Mouse (Mus musculus) liver, adult (tissue): Measurements from ENCODE around the gene Rep15.

ENCODE experiments used
- GATA4 ChIP-seq: IDR thresholded peaks from 2 replicates; pipeline ENCODE4 v1.6.1; 2014; ENCODE audit warnings: mild to moderate bottlenecking, low read length; ENCODE audit not compliant: insufficient replicate concordance

Rep15 gene

GRCm38 (mm10) chr6:147032303-147032925, at the start of gene Rep15:
TSS of gene Rep15 (plus strand) at chr6:147032584.
- no peak for TF ChIP-seq GATA4

DNA sequence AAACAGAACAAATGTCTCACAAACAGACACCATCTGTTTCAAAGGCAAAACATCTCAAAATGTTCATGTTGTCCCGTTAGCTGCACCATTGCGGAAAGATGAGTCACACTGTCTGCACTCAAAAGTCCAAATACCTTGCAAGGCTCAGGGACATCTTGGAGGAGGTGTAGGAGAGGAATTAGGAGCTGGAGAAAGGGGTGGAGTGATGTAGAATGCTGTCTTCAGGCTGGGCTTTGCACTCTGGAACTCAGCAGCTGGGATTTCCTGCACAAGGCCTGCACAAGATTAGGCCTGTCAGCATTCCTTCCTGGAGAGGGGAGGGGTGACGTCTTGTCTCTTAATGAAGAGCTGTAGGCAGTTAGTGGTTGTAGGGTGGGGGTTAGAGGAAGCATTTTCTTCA, 47.8 kb upstream of the Rep15 start:
- TF ChIP-seq GATA4: no peak

GRCm38 (mm10) chr6:146994236-146994635, 38.1 kb upstream of the Rep15 start:
- TF ChIP-seq GATA4: no peak

GRCm38 (mm10) chr6:146995391-146995790, 37.0 kb upstream of the Rep15 start:
- no peak for TF ChIP-seq GATA4

DNA sequence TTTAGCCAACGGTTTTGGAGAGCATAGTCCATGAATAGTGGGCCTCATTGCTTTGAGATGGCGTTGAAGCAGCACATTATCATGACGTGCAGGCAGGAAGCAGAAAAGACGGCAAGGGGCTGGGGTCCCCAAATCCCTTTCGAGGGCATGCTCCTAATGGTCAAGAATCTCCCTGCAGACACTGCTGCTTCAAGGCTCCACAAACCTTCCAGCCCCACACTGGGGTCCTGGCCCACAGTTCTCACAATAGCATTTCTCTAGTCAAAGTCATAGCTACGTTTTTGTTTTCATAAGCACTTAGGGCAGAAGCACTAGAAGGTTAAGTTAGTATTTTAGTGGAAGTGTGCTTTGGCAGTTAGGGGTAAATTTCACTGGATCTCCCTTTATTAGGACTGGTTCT, 36.5 kb upstream of the Rep15 start:
- TF ChIP-seq GATA4: no peak

DNA sequence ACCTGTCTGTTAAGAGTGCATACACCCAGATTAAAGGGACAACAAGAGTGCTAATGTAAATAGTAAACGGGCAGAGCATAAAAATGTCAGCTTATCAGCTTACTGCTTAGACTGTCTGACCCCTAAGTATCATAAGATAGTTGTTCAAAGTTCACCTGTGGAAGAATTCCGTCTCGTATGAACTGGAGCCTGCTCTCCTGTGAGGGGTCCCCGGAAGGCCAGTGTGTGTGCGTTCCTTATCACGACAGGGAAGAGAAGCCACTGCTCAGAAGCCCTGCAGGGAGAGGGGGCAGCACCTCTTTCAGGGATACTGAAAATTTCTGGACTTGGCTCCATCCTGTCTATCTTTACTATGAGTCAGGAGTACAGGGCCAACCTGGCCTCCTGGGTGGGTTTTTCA, 35.4 kb upstream of the Rep15 start:
- no peak for TF ChIP-seq GATA4

DNA sequence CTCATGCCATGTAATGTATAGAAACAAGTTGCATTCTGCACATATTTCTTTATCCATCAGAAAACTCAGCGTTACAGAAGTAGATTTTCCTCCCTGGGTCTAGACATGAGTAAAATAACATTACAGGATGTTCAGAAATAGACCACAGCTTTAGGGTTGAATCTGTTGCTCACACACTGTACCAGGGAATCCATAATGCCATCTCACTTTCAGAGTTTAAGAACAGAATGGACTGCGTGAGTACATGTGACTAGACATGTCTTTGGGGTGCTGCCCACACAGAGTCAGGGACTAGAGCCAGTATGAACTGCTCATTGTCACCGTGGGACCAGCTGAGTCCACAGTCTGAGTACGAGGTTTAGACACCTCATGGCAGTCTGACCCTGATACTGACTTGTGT, 33.7 kb upstream of the Rep15 start:
- no peak for TF ChIP-seq GATA4

GRCm38 (mm10) chr6:146999302-146999701, 33.1 kb upstream of the Rep15 start:
- TF ChIP-seq GATA4: no peak

DNA sequence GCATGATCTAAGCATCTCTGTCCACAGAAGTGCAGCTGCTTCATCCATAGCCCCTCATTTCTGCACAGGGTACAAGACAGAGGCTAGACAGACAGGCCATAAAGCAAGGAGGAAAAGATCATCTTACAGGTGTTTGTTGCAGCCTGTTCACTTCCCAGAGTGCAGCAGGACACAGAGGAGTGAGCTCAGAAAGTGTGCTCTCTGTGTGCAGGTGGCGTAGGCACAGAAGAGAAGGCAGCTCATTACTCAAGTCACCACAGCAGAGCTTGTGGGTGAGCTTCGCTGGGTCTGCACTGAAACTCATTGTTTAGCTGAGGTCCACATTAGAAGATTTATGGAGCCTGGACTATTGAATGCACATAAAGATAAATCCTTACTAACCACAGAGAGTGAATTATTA, 32.6 kb upstream of the Rep15 start:
- TF ChIP-seq GATA4: no peak

GRCm38 (mm10) chr6:147008148-147008547, 24.2 kb upstream of the Rep15 start:
- TF ChIP-seq GATA4: no peak

GRCm38 (mm10) chr6:147010358-147010757, 22.0 kb upstream of the Rep15 start:
- TF ChIP-seq GATA4: no peak

- peak; percentile 38; the same call in 1 of the 2 replicates for TF ChIP-seq GATA4
Observed at GRCm38 (mm10) chr6:147010811-147011520, 21.4 kb upstream of the Rep15 start.

DNA sequence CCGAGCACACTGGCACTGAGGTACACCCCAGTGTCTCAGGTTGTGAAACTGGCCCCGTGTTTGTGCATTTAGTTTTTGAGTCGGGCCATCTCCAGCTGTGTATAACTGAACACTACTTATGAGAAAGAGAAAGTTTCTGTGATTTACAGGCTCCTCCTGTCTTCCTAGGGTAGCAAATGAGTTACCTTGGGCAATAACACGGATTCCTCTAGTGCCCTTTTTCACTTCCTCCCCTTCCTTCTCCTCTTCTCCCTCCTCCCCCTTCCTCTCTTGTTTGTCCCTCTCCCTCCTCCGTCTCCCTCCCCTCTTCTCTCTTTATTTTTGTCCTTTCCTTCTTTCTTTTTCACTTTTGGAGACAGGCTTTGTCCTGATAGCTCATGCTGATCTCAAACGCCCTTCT, 20.8 kb upstream of the Rep15 start:
- TF ChIP-seq GATA4: no peak

GRCm38 (mm10) chr6:147011977-147012376, 20.4 kb upstream of the Rep15 start:
- TF ChIP-seq GATA4: no peak

DNA sequence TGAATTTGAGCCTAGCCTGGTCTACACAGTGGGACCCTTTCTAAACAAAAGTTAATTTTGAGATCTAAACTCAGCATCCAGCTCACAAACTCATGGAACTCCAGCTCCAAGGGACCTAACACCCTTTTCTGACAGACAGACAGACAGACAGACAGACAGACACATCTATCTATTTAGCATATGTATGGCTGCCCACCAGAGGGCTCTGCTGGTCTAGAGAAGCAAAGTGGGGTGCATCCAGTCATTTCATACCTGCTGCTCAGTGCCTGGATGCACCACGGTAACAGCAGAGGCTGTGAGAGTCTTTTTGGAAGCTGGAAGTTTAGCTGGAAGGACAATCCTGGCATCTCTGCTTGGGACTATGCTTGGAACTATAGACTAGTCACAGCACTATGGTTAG, 18.8 kb upstream of the Rep15 start:
- no peak for TF ChIP-seq GATA4

- TF ChIP-seq GATA4: no peak
Observed at GRCm38 (mm10) chr6:147017906-147018305, 14.5 kb upstream of the Rep15 start.

GRCm38 (mm10) chr6:147018364-147018763, 14.0 kb upstream of the Rep15 start:
- no peak for TF ChIP-seq GATA4
